Mouse (Mus musculus): Measurements from ENCODE around the gene Tmbim6.

DNA sequence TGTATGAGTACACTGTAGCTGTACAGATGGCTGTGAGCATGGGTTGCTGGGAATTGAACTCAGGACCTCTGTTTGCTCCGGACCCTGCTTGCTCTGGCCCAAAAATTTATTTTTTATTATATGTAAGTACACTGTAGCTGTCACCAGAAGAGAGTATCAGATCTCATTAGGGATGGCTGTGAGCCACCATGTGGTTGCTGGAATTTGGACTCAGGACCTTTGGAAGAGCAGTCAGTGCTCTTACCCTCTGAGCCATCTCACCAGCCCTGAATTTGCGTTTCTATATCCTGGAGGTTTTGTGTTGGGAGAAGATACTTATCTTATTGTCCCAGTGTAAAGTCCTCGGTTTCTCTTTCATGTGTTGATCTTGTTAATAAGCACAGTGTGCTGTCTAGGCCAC is 5.9 kb upstream of the Tmbim6 start:
- TF ChIP-seq GATA1 (IDR thresholded peaks at IDR 0.05; ENCODE audit: borderline replicate concordance, low read length) (no peak), CTCF (IDR thresholded peaks at IDR 0.05; ENCODE audit: low read depth, low read length) (no peak), GATA2 (IDR thresholded peaks at IDR 0.05; ENCODE audit: borderline replicate concordance, low read depth, low read length) (no peak)
